Mouse (Mus musculus): ENCODE results near the gene Ush1g. TPM values are rescaled to one million over a fixed set of nuclear protein-coding genes. Genes with fewer than 3 reads are reported as not detected.
A peak's percentile ranks its signal among the peaks of the same experiment; 100 is the strongest.

Ush1g gene
- polyA plus RNA-seq, 1 experiment: 0.24 TPM

GRCm38 (mm10) chr11:115366039-115366705, 44.3 kb upstream of the Ush1g start:
- H3K4me3 ChIP-seq (ENCODE audit: low read depth, low read length): no peak overlapping the region
- no peaks in the 10 kb centered on the region for H3K9me3 ChIP-seq (replicated peaks; ENCODE audit: control insufficient read depth, insufficient read depth, low read length, poor library complexity, severe bottlenecking)
- H3K4me1 ChIP-seq (ENCODE audit: control insufficient read depth, insufficient read depth, low read length): no peaks in the 10 kb centered on the region
- H3K27ac ChIP-seq (ENCODE audit: insufficient read depth, low read length): no peak overlapping the region
- no peaks in the 10 kb centered on the region for H3K36me3 ChIP-seq (ENCODE audit: control insufficient read depth, insufficient read depth, low read length, poor library complexity, severe bottlenecking)
- H3K9ac ChIP-seq (ENCODE audit: low read depth, poor library complexity, severe bottlenecking): no peak overlapping the region
- TF ChIP-seq CTCF (IDR thresholded peaks at IDR 0.05; ENCODE audit: low read depth, low read length): no peak
- no peak for TF ChIP-seq POLR2A (IDR thresholded peaks at IDR 0.05; ENCODE audit: insufficient read depth, low read length)
- TF ChIP-seq EP300 (IDR thresholded peaks at IDR 0.05; ENCODE audit: insufficient read depth, low read depth, low read length): no peak
- peaks cover 6% of the 10 kb centered on the region; the same call in 1 of the 2 replicates for H3K27me3 ChIP-seq (ENCODE audit: control insufficient read depth, insufficient read depth, low read length, poor library complexity, severe bottlenecking)

DNA sequence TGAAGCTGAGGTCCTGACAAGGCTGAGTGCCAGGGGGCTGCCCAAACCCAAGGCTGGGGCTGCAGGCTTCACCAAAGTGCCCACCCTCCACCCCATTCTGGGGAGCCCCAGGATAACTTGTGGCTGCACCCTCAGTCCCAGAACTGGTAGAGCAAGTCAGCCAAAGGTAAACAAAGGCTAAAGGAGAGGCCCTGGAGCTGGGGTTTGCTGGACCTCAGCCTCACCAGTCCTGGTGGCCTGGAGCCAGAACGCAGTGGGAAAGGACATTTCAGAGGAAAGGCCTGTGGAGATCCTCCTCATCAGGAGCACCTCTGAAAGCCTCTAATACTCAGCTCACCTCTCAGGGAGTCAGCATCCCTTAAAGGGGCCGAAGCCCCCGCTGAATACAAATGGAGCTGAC, 42.3 kb upstream of the Ush1g start:
- Histone ChIP-seq H3K9ac (ENCODE audit: low read depth, poor library complexity, severe bottlenecking) (no peak overlapping the region), H3K4me1 (ENCODE audit: control insufficient read depth, insufficient read depth, low read length) (no peaks in the 10 kb centered on the region), H3K27me3 (ENCODE audit: control insufficient read depth, insufficient read depth, low read length, poor library complexity, severe bottlenecking) (peaks cover 6% of the 10 kb centered on the region; the same call in 1 of the 2 replicates), H3K9me3 (replicated peaks; ENCODE audit: control insufficient read depth, insufficient read depth, low read length, poor library complexity, severe bottlenecking) (no peaks in the 10 kb centered on the region), H3K36me3 (ENCODE audit: control insufficient read depth, insufficient read depth, low read length, poor library complexity, severe bottlenecking) (no peaks in the 10 kb centered on the region), H3K27ac (ENCODE audit: insufficient read depth, low read length) (no peak overlapping the region), H3K4me3 (ENCODE audit: low read depth, low read length) (no peak overlapping the region)
- no peak for TF ChIP-seq POLR2A (IDR thresholded peaks at IDR 0.05; ENCODE audit: insufficient read depth, low read length)
- TF ChIP-seq EP300 (IDR thresholded peaks at IDR 0.05; ENCODE audit: insufficient read depth, low read depth, low read length): no peak
- TF ChIP-seq CTCF (IDR thresholded peaks at IDR 0.05; ENCODE audit: low read depth, low read length): no peak

DNA sequence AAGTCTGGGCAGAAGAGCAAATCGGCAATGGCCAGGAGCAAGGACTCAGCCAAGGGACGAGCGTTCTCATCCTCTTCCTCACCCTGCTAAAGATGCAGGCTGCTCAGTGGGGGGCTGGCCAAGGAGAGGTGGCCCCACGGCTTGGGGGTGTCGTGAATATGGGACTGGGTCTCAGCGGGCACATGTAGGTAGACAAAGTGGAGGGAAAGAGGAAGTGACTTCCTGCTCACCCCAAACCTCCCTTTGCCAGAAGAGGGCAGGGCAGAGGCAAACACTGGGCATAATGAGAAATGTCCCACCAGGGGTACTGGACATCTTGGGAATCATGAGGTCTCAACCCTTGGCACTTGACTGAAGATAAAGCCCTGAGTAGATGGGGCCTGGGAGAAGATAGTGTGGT, 37.9 kb upstream of the Ush1g start:
- Histone ChIP-seq H3K4me3 (ENCODE audit: low read depth, low read length) (no peak overlapping the region), H3K9me3 (replicated peaks; ENCODE audit: control insufficient read depth, insufficient read depth, low read length, poor library complexity, severe bottlenecking) (no peaks in the 10 kb centered on the region), H3K4me1 (ENCODE audit: control insufficient read depth, insufficient read depth, low read length) (no peaks in the 10 kb centered on the region), H3K27ac (ENCODE audit: insufficient read depth, low read length) (no peak overlapping the region), H3K27me3 (ENCODE audit: control insufficient read depth, insufficient read depth, low read length, poor library complexity, severe bottlenecking) (no peaks in the 10 kb centered on the region), H3K9ac (ENCODE audit: low read depth, poor library complexity, severe bottlenecking) (no peak overlapping the region), H3K36me3 (ENCODE audit: control insufficient read depth, insufficient read depth, low read length, poor library complexity, severe bottlenecking) (no peaks in the 10 kb centered on the region)
- TF ChIP-seq POLR2A (IDR thresholded peaks at IDR 0.05; ENCODE audit: insufficient read depth, low read length) (no peak), CTCF (IDR thresholded peaks at IDR 0.05; ENCODE audit: low read depth, low read length) (peak; percentile 29), EP300 (IDR thresholded peaks at IDR 0.05; ENCODE audit: insufficient read depth, low read depth, low read length) (no peak)

GRCm38 (mm10) chr11:115359293-115359692, 37.5 kb upstream of the Ush1g start:
- no peaks in the 10 kb centered on the region for H3K9me3 ChIP-seq (replicated peaks; ENCODE audit: control insufficient read depth, insufficient read depth, low read length, poor library complexity, severe bottlenecking)
- no peak overlapping the region for H3K27ac ChIP-seq (ENCODE audit: insufficient read depth, low read length)

GRCm38 (mm10) chr11:115358468-115358867, 36.6 kb upstream of the Ush1g start:
- Histone ChIP-seq H3K27ac (ENCODE audit: insufficient read depth, low read length) (no peak overlapping the region), H3K36me3 (ENCODE audit: control insufficient read depth, insufficient read depth, low read length, poor library complexity, severe bottlenecking) (no peaks in the 10 kb centered on the region), H3K4me3 (ENCODE audit: low read depth, low read length) (no peak overlapping the region), H3K27me3 (ENCODE audit: control insufficient read depth, insufficient read depth, low read length, poor library complexity, severe bottlenecking) (no peaks in the 10 kb centered on the region), H3K9ac (ENCODE audit: low read depth, poor library complexity, severe bottlenecking) (no peak overlapping the region), H3K9me3 (replicated peaks; ENCODE audit: control insufficient read depth, insufficient read depth, low read length, poor library complexity, severe bottlenecking) (no peaks in the 10 kb centered on the region), H3K4me1 (ENCODE audit: control insufficient read depth, insufficient read depth, low read length) (no peaks in the 10 kb centered on the region)
- TF ChIP-seq EP300 (IDR thresholded peaks at IDR 0.05; ENCODE audit: insufficient read depth, low read depth, low read length) (no peak), CTCF (IDR thresholded peaks at IDR 0.05; ENCODE audit: low read depth, low read length) (peak; percentile 29)

More at GRCm38 (mm10) chr11:115359293-115359692, 37.5 kb upstream of the Ush1g start:
- H3K9ac ChIP-seq (ENCODE audit: low read depth, poor library complexity, severe bottlenecking): no peak overlapping the region
- no peaks in the 10 kb centered on the region for H3K4me1 ChIP-seq (ENCODE audit: control insufficient read depth, insufficient read depth, low read length)
- H3K27me3 ChIP-seq (ENCODE audit: control insufficient read depth, insufficient read depth, low read length, poor library complexity, severe bottlenecking): no peaks in the 10 kb centered on the region
- H3K4me3 ChIP-seq (ENCODE audit: low read depth, low read length): no peak overlapping the region
- no peak for TF ChIP-seq EP300 (IDR thresholded peaks at IDR 0.05; ENCODE audit: insufficient read depth, low read depth, low read length)
- TF ChIP-seq POLR2A (IDR thresholded peaks at IDR 0.05; ENCODE audit: insufficient read depth, low read length): no peak
- TF ChIP-seq CTCF (IDR thresholded peaks at IDR 0.05; ENCODE audit: low read depth, low read length): no peak
- H3K36me3 ChIP-seq (ENCODE audit: control insufficient read depth, insufficient read depth, low read length, poor library complexity, severe bottlenecking): no peaks in the 10 kb centered on the region

- Histone ChIP-seq H3K9ac (ENCODE audit: low read depth, poor library complexity, severe bottlenecking) (no peak overlapping the region), H3K27ac (ENCODE audit: insufficient read depth, low read length) (no peak overlapping the region), H3K4me1 (ENCODE audit: control insufficient read depth, insufficient read depth, low read length) (no peaks in the 10 kb centered on the region), H3K4me3 (ENCODE audit: low read depth, low read length) (no peak overlapping the region), H3K36me3 (ENCODE audit: control insufficient read depth, insufficient read depth, low read length, poor library complexity, severe bottlenecking) (no peaks in the 10 kb centered on the region), H3K27me3 (ENCODE audit: control insufficient read depth, insufficient read depth, low read length, poor library complexity, severe bottlenecking) (no peaks in the 10 kb centered on the region), H3K9me3 (replicated peaks; ENCODE audit: control insufficient read depth, insufficient read depth, low read length, poor library complexity, severe bottlenecking) (no peaks in the 10 kb centered on the region)
- TF ChIP-seq POLR2A (IDR thresholded peaks at IDR 0.05; ENCODE audit: insufficient read depth, low read length) (no peak), CTCF (IDR thresholded peaks at IDR 0.05; ENCODE audit: low read depth, low read length) (peak; percentile 95)
These were observed 32.3 kb upstream of the Ush1g start for GRCm38 (mm10) chr11:115354183-115354582.

Measured in ES-Bruce4 (cell line).